Comparison of ENCODE assay signal across 16 mouse cellular contexts in genomic region chr9:71567391-71567790, GRCm38 (mm10). TPM values are rescaled to one million over a fixed set of nuclear protein-coding genes. Genes with fewer than 3 reads are reported as not detected.
A peak's percentile ranks its signal among the peaks of the same experiment; 100 is the strongest.
DNase-seq lines count a peak whose midpoint lies in the region; TF ChIP-seq lines count a peak whose summit lies in the region.
"Had no signal": no experiment of that assay in that cellular context is flagged by ENCODE, and none has a peak within 500 bp of the region (broad histone marks: within the 10 kb centered on the region; RNA-seq: fewer than 3 reads in every experiment).

No protein-coding gene starts in this region.

- no peak for TF ChIP-seq CTCF in lung, adult 2 months (IDR thresholded peaks at IDR 0.05; ENCODE audit: insufficient read depth, low read length)
- no peak for TF ChIP-seq CTCF in thymus, adult 2 months (IDR thresholded peaks at IDR 0.05; ENCODE audit: borderline replicate concordance, control insufficient read depth, extremely low read depth, insufficient read depth, low read length, poor library complexity)

- H3K36me3 ChIP-seq in thymus, adult 2 months (ENCODE audit: control insufficient read depth, insufficient read depth, low read length), result no peaks in the 10 kb centered on the region
- H3K36me3 ChIP-seq: forebrain, embryonic 15.5 days; hindbrain, embryonic 10.5 days; intestine, embryonic 15.5 days had no signal

- no peaks in the 10 kb centered on the region for H3K27me3 ChIP-seq in thymus, adult 2 months (ENCODE audit: control insufficient read depth, insufficient read depth, low read length)
- H3K27me3 ChIP-seq: CH12.LX; forebrain, embryonic 15.5 days; intestine, embryonic 15.5 days; Patski had no signal

- peak overlapping the region; percentile 63; the same call in 1 of the 2 replicates for H3K27ac ChIP-seq in thymus, adult 2 months (ENCODE audit: control insufficient read depth, insufficient read depth, low read length)
- H3K27ac ChIP-seq: forebrain, embryonic 15.5 days; hindbrain, embryonic 14.5 days; intestine, embryonic 15.5 days had no signal

- TF ChIP-seq POLR2A in lung, adult 2 months (IDR thresholded peaks at IDR 0.05; ENCODE audit: borderline replicate concordance, extremely low read depth, low read depth, low read length), result no peak
- TF ChIP-seq POLR2A in thymus, adult 2 months (IDR thresholded peaks at IDR 0.05; ENCODE audit: control insufficient read depth, extremely low read depth, insufficient read depth, low read length, poor library complexity), result no peak

- DNase-seq in heart, adult 11 months, result peak; percentile 94
- no peak for DNase-seq in heart, adult 9 months (ENCODE audit: low spot score in 2 of 2)
- DNase-seq in lung, adult 18-20 months, result peak; percentile 58 to 72
- no peak for DNase-seq in lung, adult 2 months
- no peak for DNase-seq in thymus, adult 2 months
- DNase-seq in thymus, postnatal 36 days, result no peak
- DNase-seq in layer of hippocampus, postnatal 10 days (ENCODE audit: low spot score in 2 of 2), result no peak
- DNase-seq: cerebellum, adult 2 months; cerebellum, postnatal 10 days; gastrocnemius, postnatal 14 days had no signal

- no peak overlapping the region for H3K4me3 ChIP-seq in lung, adult 2 months (replicated peaks; ENCODE audit: extremely low read depth, low read depth, low read length)
- H3K4me3 ChIP-seq in thymus, adult 2 months (ENCODE audit: control insufficient read depth, insufficient read depth, low read length), result no peak overlapping the region
- H3K4me3 ChIP-seq: forebrain, embryonic 15.5 days; hindbrain, embryonic 10.5 days; intestine, embryonic 15.5 days had no signal

- H3K4me1 ChIP-seq in lung, adult 2 months (ENCODE audit: control insufficient read depth, insufficient read depth, low read length), result peaks cover 33% of the 10 kb centered on the region
- peaks cover 34% of the 10 kb centered on the region for H3K4me1 ChIP-seq in thymus, adult 2 months (replicated peaks; ENCODE audit: control insufficient read depth, insufficient read depth, low read length)
- H3K4me1 ChIP-seq: forebrain, embryonic 15.5 days had no signal

- 31% methylated on average over 3 of the region's 3 CpGs for WGBS in lung, adult 2 months
- WGBS in thymus, adult 2 months, result 88% methylated on average over 3 of the region's 3 CpGs

RNA-seq across cellular contexts. Expression of gene Myzap, which starts 24.8 kb away (rescaled TPM):
- 67.7 and 79.6 TPM in 2 replicates for polyA plus RNA-seq in lung, adult 2 months (2012; rRNA removed)
- 4.3 and 9.6 TPM in 2 replicates for polyA plus RNA-seq in thymus, adult 2 months (2012; rRNA removed)
- 1 to 10 TPM; 1.3 to 2.1 TPM for total RNA-seq in layer of hippocampus, postnatal 10 days (2021)

Comparison
In these comparisons a context has a peak if more than half of its experiments do, and no peak if none do; other contexts are left out.
1. DNase-seq: peak in heart, adult 11 months (single experiment) and lung, adult 18-20 months (2 of 2); none in heart, adult 9 months (0 of 2), lung, adult 2 months (single experiment), thymus, adult 2 months (single experiment), thymus, postnatal 36 days (0 of 2) and layer of hippocampus, postnatal 10 days (0 of 2).